Mouse (Mus musculus) heart, postnatal 25 days (tissue): ENCODE data around the gene Cnbd2. TPM values are rescaled to one million over a fixed set of nuclear protein-coding genes. Genes with fewer than 3 reads are reported as not detected.

Experiments used
- DNase-seq: peaks from one replicate; pipeline ENCODE4 v3.0.0; 2022; ENCODE audit warnings: low spot score
- intact Hi-C: fragments of 180-260 bp; cut with DNase I; formaldehyde crosslinking; loops from one replicate; pipeline ENCODE4 v1.15.1; 2025
- total RNA-seq, 2 experiments: library from RNA; stranded (reverse); gene quantifications; 2 replicates each; pipeline ENCODE4 v1.2.3; 2021

Cnbd2 gene
- total RNA-seq, 2 experiments from 2014 or later, result 0.65 to 1.2 TPM

DNA sequence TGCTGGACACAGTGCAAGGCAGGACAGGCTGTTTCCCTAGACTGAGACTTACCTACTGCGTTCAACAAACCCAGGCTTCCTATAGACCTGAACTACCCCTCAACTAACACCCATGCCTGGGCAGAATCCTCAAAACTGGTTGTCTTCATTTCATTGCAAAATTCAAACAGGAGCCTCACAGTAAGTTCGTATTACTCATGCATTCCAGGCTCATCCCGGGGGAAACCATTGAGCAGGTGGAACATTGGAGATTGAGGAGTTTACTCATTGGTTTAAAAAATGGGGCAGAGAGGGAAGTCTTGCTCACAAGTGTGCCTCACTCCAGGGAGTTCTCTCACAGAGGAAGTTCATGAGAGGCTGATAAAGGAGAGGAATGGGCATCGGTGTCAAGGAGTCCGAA lies 1.6 kb upstream of the Cnbd2 start:
- intact Hi-C loops, result no loop called here
- DNase-seq, result no peak

DNA sequence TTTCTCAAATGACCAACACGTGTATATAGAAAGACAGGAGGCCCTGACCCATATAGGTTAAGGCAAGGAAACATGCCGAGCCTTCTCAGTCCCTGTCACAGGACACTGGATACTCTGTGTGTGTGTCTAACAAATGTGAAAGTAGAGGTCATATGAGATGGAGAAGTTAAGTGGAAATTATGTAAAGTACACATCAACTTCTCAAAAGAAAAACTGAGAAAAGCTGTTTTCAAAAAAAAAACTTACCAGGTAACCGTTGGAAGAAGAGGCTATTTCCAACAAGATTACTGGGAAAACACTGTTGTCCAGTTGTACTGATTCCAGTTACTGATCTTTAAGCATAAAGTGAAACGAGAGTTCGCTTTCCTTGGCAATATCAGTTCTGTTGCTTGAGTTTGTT lies 1.2 kb upstream of the Cnbd2 start:
- intact Hi-C loops, result no loop called here
- no peak for DNase-seq

DNA sequence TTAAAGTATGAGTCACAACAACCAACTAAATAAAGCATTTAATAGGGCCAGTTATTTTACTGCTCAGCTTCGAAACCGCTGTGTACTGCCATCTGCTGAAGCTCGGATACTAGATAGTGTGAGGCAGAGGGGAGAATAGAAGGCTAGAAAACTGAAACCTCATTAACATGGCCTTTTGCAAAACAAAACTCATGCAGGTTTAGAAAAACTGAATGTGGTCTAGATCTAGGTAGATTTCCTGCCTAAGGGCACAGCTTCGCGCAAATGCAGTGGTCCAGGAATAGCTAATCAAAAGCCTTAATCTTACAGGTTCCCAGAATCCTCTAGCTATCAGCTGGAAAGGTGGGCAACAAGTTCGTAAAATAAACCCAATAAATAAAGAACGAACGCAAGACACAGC lies 658 bp upstream of the Cnbd2 start:
- intact Hi-C loops, result no loop called here
- no peak for DNase-seq

DNA sequence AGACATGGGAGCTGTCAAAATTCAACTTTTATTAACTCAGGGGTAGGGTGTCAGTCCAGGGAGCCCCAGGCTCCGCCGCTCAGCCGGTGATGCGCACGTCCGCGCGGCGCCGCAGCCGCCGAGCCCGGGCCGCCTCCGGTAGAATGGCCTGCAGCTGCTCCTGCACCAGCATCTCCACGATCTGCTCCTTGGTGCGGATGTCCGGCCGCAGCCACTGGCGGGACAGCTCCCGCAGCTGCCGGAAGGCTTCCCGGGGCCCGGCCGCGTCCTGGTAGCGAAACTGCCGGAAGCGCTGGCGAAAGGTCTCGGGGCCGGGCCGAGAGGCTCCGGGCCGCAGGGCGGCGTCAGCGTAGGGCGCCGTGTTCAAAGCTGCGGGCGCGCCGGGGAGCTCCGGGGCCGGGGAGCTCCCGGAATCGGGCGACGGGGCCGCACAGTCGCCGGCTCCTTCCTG lies 233 bp upstream of the Cnbd2 start:
- intact Hi-C loops, result no loop called here
- DNase-seq, result peak; percentile 50

DNA sequence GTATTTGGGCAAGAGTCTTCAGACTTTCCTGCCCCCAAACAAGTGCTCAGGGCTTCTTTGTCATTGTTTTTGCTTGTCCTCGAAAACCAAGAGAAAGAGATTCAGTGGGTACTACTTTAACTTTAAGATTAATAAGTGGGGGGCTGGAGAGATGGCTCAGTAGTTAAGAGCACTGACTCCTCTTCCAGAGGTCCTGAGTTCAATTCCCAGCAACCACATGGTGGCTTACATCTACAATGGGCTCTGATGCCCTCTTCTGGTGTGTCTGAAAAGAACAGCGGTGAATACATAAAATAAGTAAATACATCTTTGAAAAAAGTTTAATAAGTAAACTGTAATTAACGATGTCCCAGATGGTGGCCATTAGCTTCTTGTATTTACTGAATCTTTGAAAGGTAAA lies 1.1 kb downstream of the Cnbd2 start:
- no peak for DNase-seq
- intact Hi-C loops, result no loop called here

DNA sequence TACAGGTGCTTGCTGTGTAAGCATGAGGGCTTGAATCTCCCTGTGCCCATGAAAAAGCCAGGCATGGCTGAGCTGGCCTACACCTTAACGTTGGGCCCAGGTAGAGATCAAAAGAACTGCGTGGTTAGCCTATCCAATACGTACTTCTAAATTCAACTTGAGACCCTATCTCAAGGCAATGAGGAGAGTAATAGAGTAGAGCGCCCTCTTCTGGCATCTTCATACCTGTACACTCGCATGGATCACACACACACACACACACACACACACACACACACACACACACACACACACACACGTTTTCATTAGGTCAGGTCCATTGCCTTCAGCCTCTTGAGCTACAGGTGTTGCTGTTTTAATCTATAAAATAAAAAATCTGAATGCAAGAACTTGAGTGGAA lies 2.7 kb downstream of the Cnbd2 start:
- DNase-seq, result no peak
- intact Hi-C loops, result no loop called here

DNA sequence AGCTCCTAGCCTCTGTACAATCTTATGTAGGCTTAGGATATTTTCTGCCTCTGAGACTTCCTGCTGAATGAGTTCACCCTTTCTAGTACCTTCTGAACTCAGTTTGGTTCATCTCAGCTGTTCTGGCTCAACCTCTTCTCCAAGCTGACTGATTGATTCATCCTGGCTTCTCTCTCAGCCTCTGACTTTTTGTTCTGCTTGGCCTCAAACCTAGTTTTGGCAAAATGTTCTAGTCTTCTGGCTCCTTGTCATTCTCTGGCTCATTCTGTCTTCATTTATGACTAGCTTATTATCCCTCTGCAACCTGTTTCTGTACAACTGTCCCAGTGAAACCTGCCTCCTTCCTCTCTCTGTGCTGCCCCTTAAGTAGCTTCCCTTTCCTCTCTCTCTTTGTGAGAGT lies 6.4 kb downstream of the Cnbd2 start:
- no peak for DNase-seq
- intact Hi-C loops, result no loop called here

DNA sequence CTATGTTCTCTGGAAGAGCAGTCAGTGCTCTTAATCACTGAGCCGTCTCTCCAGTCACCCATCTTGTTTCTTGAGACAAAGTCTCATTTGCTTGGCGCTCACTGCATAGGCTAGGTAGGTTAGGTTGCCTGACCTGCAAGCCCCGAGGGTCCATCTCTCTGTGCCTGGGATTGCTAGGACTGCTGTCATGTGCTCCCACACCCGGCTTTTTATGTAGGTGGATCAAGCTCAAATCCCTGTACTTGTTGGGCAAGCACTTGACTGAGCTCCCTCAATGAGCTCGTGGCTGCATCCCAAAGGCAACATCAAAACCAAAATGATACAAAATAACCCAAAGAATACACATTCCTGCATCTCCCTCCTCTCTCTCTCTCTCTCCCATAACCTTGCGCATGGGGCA lies 9.4 kb downstream of the Cnbd2 start:
- intact Hi-C loops, result no loop called here

DNA sequence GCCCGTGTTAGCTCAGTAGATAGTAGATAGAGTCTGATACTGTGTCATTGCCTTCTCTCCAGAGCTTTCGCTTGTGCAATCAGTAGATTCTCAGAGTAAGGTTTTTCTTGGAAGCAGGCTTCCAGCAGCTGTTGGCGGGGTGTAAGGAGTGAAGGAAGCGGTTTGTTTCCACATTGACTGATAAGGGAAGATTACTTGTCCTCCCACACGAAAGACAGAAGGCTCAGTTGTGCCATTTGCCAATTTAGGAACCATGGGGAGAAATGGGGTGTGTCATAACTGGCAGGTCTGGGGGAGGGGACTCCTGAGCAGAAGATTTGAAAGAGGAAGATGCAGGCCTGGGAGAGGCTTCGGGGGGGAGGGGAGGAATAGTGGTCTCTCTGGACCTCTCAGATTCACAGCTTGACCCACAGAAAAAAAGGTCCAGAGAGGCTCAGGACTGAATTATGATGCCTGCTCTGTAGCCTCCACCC lies 12.1 kb downstream of the Cnbd2 start:
- DNase-seq, result peak; percentile 47
- intact Hi-C loops, result no loop called here

More for the DNA sequence above, 9.4 kb downstream of the Cnbd2 start:
- DNase-seq, result no peak

DNA sequence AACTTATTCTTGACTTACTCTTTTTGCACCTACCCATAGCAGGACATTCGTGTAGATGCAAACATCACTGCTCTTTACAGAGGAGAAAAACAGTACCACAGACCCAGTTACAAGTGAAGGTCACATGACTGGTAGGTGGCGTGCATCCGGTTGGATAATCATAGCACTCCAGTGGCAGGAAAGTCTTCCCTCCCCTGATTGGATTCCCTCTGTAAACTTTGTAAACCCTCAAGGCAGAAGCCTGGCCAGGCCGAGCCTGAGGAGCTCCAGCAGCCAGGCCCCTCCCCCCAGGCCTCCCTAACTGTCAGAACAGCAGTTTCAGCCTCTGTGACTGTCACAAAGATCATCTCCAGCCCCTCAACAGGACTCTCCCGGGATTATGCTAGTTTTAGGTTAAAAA lies 12.6 kb downstream of the Cnbd2 start:
- peak; percentile 33 for DNase-seq
- intact Hi-C loops, result no loop called here

DNA sequence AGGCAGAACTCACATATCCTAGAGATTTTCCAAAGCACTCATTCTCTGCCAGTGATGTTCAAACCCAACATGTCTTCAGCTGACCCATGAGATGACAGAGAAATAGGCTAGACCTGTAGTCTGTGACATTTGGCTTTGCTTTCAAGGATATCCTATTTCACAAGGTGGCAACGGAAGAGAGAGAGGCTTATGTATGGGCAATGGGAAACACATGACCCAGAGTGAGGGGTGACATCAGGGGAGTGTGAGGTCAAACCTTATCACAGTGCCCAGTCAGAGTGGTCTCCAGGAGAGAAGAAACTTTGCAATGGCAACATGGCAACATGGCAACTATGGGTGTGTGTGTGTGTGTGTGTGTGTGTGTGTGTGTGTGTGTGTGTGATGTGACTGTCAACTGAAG lies 18.6 kb downstream of the Cnbd2 start:
- intact Hi-C loops, result no loop called here
- DNase-seq, result no peak

DNA sequence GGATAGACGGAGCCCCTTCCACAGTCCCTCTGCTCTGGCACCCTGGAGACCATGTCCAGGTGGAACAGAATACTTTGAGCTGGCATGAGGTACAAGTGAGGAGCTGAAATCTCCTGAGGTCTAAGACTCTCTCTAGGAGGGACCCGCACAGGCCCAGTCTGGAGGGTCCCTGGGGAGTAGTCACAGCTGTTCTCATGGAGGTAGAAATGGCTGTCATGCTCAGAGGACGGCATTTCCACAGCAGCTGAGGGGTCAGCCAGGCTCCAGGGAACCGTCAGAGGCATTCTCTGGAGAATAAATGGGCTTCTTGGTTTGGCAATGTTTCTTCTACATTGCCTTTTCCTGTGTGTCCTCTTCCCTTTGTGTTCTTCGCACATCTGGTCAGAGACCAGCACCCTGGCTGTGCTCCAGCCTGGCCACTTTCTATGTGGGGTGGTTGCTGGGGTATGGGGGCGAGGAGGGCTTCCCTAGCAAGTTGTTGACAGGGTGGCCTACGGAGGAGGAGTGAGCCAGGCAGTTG lies 19.4 kb downstream of the Cnbd2 start:
- DNase-seq, result no peak
- intact Hi-C loops, result no loop called here

DNA sequence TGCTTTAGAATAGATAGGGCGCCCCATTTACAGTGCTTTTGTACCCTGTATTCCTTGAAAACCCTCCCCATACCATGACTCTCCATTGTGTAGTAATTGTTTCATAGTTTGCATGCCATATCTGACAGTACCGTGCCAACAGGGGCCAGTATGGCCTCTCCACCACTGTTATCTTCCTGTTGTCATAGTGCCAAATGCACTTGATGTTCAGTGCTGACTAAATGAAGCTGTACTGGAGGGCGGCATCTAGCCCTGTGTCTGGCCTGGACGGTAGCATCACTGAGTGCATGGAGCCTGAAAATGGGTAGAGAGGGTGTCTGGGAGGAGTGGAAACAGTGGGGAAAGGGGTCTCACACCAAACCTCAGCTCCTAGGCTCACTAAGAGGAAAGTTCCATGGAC lies 28.0 kb downstream of the Cnbd2 start:
- intact Hi-C loops, result no loop called here
- no peak for DNase-seq

DNA sequence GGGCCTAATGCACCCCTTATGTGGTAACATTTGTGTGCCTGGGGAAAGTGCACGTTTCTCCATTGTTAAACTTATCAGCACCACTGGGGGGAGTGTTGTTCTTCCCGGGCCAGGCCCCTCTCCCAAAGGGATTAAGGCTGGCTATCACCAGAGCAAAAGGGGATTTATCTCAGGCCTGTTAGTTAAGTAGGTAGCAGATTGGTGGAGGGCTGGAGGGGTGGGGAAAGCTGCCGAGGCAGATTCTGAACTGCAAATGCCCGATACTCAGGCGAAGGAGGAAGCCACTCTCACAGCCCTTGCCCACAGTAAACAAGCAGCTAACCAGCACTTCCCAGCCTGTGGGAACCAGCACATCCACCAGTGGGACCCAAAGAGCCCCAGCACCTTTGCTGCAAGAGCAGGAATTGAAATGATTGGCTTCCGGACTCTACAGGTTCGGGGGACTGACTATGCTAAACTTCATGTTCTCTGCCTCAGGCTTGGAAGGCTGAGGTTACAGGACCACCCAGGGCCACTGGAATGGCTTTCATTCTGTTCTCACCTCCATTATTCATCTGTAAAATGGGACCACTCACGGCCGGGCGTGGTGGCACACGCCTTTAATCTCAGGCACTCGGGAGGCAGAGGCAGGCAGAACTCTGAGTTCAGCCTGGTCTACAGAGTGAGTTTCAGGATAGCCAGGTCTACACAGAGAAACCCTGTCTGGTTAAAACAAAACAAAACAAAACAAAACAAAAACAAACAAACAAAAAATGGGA lies 32.9 kb downstream of the Cnbd2 start:
- intact Hi-C loops, result loop anchor here (2.0 kb wide), 1 partner anchor 170 kb away; no protein-coding TSS in a partner anchor

DNA sequence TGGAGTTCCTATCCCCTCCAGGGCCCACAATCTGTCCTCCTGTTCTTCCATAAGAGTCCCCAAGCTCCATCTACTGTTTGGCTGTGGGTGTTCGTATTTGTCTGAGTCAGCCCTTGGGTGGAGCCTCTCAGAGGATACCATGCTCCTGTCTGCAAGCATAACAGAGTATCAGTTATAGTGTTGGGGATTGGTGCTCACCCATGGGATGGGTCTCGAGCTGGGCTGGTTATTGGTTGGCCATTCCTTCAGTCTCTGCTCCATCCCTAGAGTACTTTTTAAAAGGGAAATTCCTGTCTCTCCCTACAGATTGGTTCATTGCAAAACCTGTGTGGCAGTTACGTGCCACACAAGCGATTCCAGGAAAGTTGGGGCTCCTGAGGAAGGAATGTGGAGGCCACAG lies 36.7 kb downstream of the Cnbd2 start:
- intact Hi-C loops, result no loop called here
- no peak for DNase-seq

More for the DNA sequence above, 32.9 kb downstream of the Cnbd2 start:
- no peak for DNase-seq

DNA sequence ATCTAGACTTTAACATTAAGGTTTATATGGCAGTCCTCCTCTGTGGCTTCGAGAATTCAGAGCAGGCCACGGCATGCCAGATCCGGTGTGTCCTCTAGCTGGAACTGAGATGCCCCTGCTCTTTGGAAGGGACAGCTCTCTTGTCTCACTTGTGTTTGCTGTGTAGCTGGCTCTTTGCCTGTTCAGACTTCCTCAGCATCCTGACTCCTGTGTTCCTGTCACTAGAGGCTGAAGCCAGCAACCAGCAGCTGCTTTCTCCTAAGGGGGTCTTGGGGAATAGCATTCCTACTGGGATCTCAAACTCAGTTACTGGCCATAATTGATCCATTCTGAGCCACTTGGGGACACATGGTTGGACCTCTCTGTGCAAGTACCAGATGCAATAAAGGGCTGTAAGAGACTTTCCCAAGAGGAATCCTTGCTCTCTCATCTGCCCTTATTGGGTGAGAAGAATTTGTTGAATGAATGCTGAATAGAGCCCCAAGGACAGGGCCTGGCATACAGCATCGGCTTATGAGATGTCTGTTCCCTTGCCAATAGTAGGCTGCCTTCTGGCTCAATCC lies 37.3 kb downstream of the Cnbd2 start:
- intact Hi-C loops, result no loop called here
- no peak for DNase-seq

DNA sequence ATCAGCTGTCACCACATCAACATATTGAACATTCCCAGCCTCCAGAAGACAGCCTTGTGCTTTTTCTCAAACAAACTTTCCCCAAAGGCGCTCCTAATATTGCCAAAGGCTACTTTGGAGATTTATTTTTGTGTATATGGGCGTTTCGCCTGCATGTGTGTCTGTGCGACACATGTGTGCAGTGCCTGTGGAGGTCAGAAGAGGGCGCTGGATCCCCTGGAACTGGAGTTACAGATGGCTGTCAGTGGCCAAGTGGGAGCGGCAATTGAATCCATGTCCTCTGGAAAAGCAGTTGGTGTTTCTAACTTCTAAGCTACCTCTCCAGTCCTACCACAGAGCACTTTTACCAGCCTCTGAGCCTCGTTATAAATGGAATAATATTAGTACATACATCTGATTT lies 39.1 kb downstream of the Cnbd2 start:
- no peak for DNase-seq
- intact Hi-C loops, result no loop called here

DNA sequence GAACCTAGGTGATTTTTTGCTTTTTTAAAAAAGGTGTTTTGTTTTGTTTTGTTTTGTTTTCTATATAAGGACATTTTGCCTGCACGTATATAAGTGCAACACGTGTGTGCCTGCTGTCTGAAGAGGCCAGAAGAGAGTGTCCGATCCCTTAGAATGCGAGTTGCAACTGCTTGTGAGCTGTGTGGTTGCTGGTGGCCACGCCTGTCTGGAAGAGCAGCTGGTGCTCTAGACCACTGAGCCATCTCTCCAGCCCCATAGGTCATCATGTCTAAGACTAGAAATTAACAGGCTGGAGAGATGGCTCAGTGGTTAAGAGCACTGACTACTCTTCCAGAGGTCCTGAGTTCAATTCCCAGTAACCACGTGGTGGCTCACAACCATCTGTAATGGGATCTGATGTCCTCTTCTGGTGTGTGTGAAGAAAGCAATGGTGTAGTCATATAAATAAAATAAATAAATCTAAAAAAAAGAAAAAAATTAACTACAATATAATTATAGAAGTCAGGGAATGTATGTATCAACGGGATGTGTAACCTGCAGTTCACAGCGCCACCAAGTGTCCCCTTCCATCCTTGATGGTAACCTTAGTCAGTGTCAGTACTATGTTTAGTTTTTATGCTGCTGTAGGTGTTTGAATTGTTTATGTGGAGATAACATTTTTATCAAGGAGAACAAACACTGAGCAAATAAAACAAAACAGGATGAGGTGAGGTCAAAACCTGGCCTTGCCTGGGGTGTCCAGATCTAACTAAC lies 40.5 kb downstream of the Cnbd2 start:
- intact Hi-C loops, result no loop called here
- DNase-seq, result no peak

DNA sequence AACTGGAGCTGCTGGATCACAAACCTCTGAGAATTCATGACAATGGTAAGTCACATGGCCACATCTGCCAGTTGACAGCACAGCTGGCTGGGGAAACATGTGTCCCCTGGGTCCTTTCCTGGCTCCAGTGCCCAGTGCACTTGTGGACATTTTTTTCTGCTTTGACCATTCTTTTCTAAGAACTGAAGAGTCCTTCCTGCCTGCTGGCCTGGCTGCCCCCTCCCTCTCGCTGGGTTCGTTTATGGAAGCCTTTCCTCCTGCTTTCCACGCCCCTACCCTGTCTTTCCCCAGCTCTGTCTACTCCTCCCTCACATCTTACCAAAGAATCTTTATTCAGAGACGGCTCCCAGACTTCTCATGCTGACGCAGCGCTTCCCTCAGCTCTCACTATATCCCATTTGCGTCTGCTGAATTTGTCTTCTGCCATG lies 41.2 kb downstream of the Cnbd2 start:
- intact Hi-C loops, result no loop called here
- peak; percentile 32 for DNase-seq

DNA sequence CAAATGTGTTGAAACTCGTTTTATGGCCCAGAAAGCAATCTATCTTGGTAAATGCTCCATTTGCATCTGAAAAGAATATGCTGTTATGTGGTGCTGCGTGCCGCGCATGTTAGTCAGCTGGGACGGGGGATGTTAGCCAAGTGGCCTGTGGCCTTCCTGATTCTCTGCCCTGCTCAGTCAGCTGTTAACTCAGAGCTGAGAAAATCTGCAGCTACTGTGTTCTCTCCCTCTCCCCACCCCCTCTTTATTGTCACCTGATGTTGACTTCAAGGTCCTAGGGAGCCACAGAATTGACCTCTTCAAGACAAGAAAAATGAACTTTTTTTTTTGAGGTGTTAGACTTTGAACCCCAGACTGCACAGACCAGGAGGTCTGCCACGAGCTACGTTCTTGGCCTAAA lies 43.9 kb downstream of the Cnbd2 start:
- intact Hi-C loops, result no loop called here
- DNase-seq, result no peak

DNA sequence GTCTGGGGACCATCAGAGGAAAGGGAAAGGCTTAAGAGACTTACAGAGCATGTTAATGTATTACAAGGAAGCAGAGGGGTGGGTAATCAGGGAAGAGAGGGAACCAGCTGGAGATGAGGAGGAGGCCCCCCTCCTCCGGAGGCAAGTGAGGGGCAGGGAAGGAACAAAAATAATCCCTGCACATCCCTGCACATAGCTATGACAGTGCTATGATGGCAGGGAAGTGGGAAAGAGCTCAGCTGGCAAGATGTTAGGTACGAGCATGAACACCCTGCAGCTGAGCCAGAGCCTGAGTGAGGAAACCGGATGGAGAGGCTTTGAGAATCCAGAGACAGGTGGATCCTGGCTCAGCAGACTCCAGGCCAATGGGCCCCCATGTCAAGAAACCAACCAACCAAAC lies 56.4 kb downstream of the Cnbd2 start:
- DNase-seq, result no peak
- intact Hi-C loops, result no loop called here
